Mouse (Mus musculus) embryo, embryonic 11 days (tissue): ENCODE data around the gene Krtap13-1.
A peak's percentile ranks its signal among the peaks of the same experiment; 100 is the strongest.
"Not testable (repeated sequence)": the region's sequence is repeated elsewhere in the genome, so short reads cannot be mapped to it uniquely, and the experiment has no call there.

ENCODE experiments used
- DNase-seq: peaks from one replicate; pipeline ENCODE4 v3.0.0-alpha.2; 2015

Gene Krtap13-1

GRCm38 (mm10) chr16:88728812-88729275 is at the start of gene Krtap13-1:
Krtap13-1 (plus strand) TSS chr16:88728862.
- no peak for DNase-seq

GRCm38 (mm10) chr16:88679099-88679498 is 49.6 kb upstream of the Krtap13-1 start:
- no peak for DNase-seq

GRCm38 (mm10) chr16:88681282-88681681 is 47.4 kb upstream of the Krtap13-1 start:
- peak; percentile 8 for DNase-seq

GRCm38 (mm10) chr16:88696256-88696655 is 32.4 kb upstream of the Krtap13-1 start:
- no peak for DNase-seq

GRCm38 (mm10) chr16:88701072-88701864 is 27.4 kb upstream of the Krtap13-1 start:
- peak; percentile 20 for DNase-seq

GRCm38 (mm10) chr16:88707496-88708012 is 21.1 kb upstream of the Krtap13-1 start, which contains the start of gene 2310061N02Rik:
2310061N02Rik (minus strand) TSS chr16:88707962.
- DNase-seq, result no peak

GRCm38 (mm10) chr16:88710757-88711156 is 17.9 kb upstream of the Krtap13-1 start:
- DNase-seq, result no peak

GRCm38 (mm10) chr16:88711245-88711644 is 17.4 kb upstream of the Krtap13-1 start:
- peak; percentile 21 for DNase-seq

- no peak for DNase-seq
Measured at GRCm38 (mm10) chr16:88716549-88716948, 12.1 kb upstream of the Krtap13-1 start.

- no peak for DNase-seq
Measured at GRCm38 (mm10) chr16:88720031-88720430, 8.6 kb upstream of the Krtap13-1 start.

- DNase-seq, result no peak
Measured at GRCm38 (mm10) chr16:88735391-88735790, 6.7 kb downstream of the Krtap13-1 start.

- DNase-seq, result no peak
Measured at GRCm38 (mm10) chr16:88744750-88745340, 16.2 kb downstream of the Krtap13-1 start.

GRCm38 (mm10) chr16:88747943-88748342 is 19.3 kb downstream of the Krtap13-1 start:
- no peak for DNase-seq

- DNase-seq, result not testable (repeated sequence)
Measured at GRCm38 (mm10) chr16:88751535-88751934, 22.9 kb downstream of the Krtap13-1 start, which contains the start of gene Krtap13. Krtap13 (minus strand) TSS chr16:88751635.

GRCm38 (mm10) chr16:88758547-88758946 is 29.9 kb downstream of the Krtap13-1 start, which contains the start of gene 2310034C09Rik:
2310034C09Rik (plus strand) TSS chr16:88758847.
- not testable (repeated sequence) for DNase-seq

GRCm38 (mm10) chr16:88774106-88774505 is 45.4 kb downstream of the Krtap13-1 start, which contains the start of gene 2310057N15Rik:
2310057N15Rik (minus strand) TSS chr16:88774206.
- DNase-seq, result no peak

- no peak for DNase-seq
Measured at GRCm38 (mm10) chr16:88777596-88777995, 48.9 kb downstream of the Krtap13-1 start, which contains the start of gene Gm5965. Gm5965 (plus strand) TSS chr16:88777896.
